Mouse (Mus musculus) limb, embryonic 10.5 days (tissue): ENCODE measurements around the gene Ttll5. TPM values are rescaled to one million over a fixed set of nuclear protein-coding genes. Genes with fewer than 3 reads are reported as not detected.

Experiments used
- DNase-seq: peaks from one replicate; pipeline ENCODE4 v3.0.0-alpha.2; 2017; ENCODE audit warnings: low spot score
- H3K27ac ChIP-seq: fragments of 300-500 bp; sonication (generic); 2 replicates; pipeline ENCODE4 v1.5.1; 2016; ENCODE audit warnings: mild to moderate bottlenecking
- H3K27me3 ChIP-seq: fragments of 300-500 bp; sonication (generic); 2 replicates; pipeline ENCODE4 v1.6.1; 2016; ENCODE audit warnings: low read depth, mild to moderate bottlenecking; ENCODE audit not compliant: poor library complexity, severe bottlenecking
- H3K36me3 ChIP-seq: fragments of 300-500 bp; sonication (generic); 2 replicates; pipeline ENCODE4 v1.6.1; 2016; ENCODE audit warnings: mild to moderate bottlenecking, moderate library complexity
- H3K4me1 ChIP-seq: fragments of 300-500 bp; sonication (generic); 2 replicates; pipeline ENCODE4 v1.6.1; 2016
- H3K4me3 ChIP-seq: fragments of 300-500 bp; sonication (generic); 2 replicates; pipeline ENCODE4 v1.5.1; 2016; ENCODE audit warnings: mild to moderate bottlenecking, moderate library complexity
- H3K9me3 ChIP-seq: fragments of 300-500 bp; sonication (generic); replicated peaks from 2 replicates; pipeline ENCODE4 v1.6.1; 2016; ENCODE audit warnings: mild to moderate bottlenecking
- WGBS: fragments of 180-500 bp; shearing (Covaris S2); methylation state at CpG from one replicate; pipeline ENCODE4 v1.1.7; 2016; 5-methylcytosine and 5-hydroxymethylcytosine counted together
- polyA plus RNA-seq: library from polyadenylated mRNA; unstranded; fragments of >200 nt; fragmentation: Nextera tagmentation; extraction: Ambion mirVana; gene quantifications from 2 replicates; pipeline ENCODE4 v1.2.1, GENCODE M21; 2016

Ttll5 gene
- polyA plus RNA-seq, 1 experiment from 2014 or later = 22.4 TPM

DNA sequence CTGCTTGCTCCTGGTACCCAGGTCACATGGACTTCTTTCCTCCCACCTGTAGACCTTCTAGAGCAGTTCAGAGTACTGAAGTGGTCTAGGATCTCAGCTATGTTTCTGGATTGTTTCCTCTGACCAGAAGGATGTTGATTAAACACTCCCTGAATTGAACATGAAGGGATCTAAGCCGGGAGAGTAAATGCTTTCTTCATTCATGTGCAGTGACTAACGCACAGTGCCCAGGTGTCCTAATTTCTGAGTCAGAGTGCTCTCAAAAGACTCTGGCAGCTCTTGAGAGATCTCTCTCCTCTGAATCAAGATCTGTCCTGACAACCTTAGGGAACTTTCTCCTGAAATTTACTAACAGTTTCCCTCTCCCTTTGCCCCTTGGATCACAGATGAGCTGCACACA lies 187.7 kb downstream of the Ttll5 start:
- WGBS = 88% methylated on average over 2 of the region's 2 CpGs
- peaks cover 19% of the 10 kb centered on the region for H3K4me1 ChIP-seq

DNA sequence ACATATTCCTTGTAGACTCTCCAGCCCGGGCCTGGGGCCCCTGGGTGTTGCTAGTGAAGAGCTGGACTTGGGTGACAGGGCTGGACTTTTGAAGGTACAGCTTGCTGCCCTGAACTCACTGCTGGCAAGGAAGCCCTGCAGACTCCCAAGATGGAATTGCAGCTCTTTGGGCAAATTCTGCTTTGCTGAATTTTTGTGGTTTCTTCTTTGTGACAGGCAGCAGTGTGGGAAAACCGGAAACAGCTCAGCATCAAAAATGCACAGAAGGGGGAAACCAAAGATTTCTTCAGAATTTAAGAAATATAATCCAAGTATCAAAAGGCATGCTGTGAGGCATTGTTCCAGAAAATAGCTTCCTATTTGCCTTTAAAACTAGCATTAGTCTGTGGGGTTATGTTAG lies 189.7 kb downstream of the Ttll5 start:
- Histone ChIP-seq H3K36me3 (peaks cover 12% of the 10 kb centered on the region; the same call in 1 of the 2 replicates), H3K27me3 (no peaks in the 10 kb centered on the region), H3K9me3 (no peaks in the 10 kb centered on the region), H3K4me1 (peaks cover 9% of the 10 kb centered on the region), H3K27ac (no peak overlapping the region), H3K4me3 (no peak overlapping the region)
- DNase-seq = no peak
- 92% methylated on average over 2 of the region's 2 CpGs for WGBS

More for the DNA sequence above, 187.7 kb downstream of the Ttll5 start:
- Histone ChIP-seq H3K4me3 (no peak overlapping the region), H3K27me3 (no peaks in the 10 kb centered on the region), H3K36me3 (peaks cover 12% of the 10 kb centered on the region; the same call in 1 of the 2 replicates), H3K9me3 (no peaks in the 10 kb centered on the region), H3K27ac (no peak overlapping the region)
- DNase-seq = no peak

DNA sequence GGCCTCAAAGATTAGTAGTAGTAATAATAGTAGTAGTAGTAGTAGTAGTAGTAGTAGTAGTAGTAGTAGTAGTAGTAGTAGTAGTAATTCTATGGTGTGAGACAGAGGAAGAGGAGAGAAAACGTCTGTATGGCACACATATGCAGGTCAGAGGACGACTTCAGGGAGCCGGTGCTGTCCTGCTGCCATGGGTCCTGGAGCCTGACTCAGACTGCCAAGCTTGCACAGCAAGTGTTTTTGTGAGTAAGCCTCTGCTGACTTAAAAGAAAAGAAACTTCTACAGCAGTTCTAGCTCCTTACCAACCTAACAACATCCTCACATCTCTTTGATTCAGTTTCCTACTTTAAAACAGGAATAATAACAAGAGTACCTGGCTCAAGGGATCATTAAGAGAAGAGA lies 190.2 kb downstream of the Ttll5 start:
- H3K9me3 ChIP-seq = no peaks in the 10 kb centered on the region
- H3K27me3 ChIP-seq = no peaks in the 10 kb centered on the region
- peaks cover 12% of the 10 kb centered on the region; the same call in 1 of the 2 replicates for H3K36me3 ChIP-seq
- no peak overlapping the region for H3K27ac ChIP-seq
- H3K4me1 ChIP-seq = peaks cover 9% of the 10 kb centered on the region
- 84% methylated on average over 3 of the region's 3 CpGs for WGBS
- H3K4me3 ChIP-seq = no peak overlapping the region
- DNase-seq = no peak

DNA sequence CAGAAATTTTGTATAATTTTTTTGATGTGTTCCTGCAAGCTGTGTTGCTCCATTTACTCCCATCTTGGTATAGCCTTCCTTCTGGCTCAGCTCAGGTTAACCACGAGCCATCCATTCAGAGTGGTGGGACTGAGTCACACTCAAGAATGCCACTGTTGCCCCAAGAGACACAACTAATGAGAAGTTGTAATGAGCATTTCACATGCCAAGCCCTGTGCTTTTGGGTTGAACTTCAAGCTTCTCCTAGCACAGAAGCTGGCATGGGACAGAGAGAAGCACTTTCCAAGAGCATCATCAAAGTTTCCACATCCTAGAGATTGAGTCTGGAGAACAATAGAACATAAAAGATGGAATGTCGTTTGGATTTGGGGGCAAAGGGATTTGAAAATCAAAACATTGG lies 190.7 kb downstream of the Ttll5 start:
- no peak overlapping the region for H3K27ac ChIP-seq
- no peaks in the 10 kb centered on the region for H3K9me3 ChIP-seq
- 83% methylated on average over 2 of the region's 2 CpGs for WGBS
- no peaks in the 10 kb centered on the region for H3K27me3 ChIP-seq
- H3K36me3 ChIP-seq = peaks cover 12% of the 10 kb centered on the region; the same call in 1 of the 2 replicates
- DNase-seq = no peak
- peaks cover 9% of the 10 kb centered on the region for H3K4me1 ChIP-seq
- no peak overlapping the region for H3K4me3 ChIP-seq

DNA sequence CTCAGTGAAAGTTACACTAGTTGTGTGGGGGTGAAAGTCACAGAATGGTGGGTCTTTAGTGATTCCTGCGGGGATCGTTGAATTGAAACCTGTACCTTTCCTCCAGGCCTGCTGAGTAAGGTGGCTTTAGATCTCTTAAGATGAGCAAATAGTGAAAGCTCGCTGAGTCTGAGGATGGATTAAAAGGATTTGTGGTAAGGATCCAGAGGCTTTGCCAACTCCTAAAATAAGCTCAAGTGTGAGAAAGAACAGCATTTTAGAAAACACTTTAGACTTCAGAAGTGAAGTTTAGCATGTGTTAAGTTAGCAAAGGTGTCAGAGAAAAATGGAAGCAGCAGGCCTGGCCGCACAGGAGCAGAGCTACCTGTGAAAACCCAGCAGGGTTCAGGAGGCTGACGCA lies 192.9 kb downstream of the Ttll5 start:
- H3K4me3 ChIP-seq = no peak overlapping the region
- 64% methylated on average over 5 of the region's 5 CpGs for WGBS
- H3K36me3 ChIP-seq = peaks cover 15% of the 10 kb centered on the region; the same call in 1 of the 2 replicates
- no peaks in the 10 kb centered on the region for H3K27me3 ChIP-seq
- no peaks in the 10 kb centered on the region for H3K9me3 ChIP-seq
- no peak for DNase-seq
- H3K4me1 ChIP-seq = peaks cover 16% of the 10 kb centered on the region
- H3K27ac ChIP-seq = no peak overlapping the region

DNA sequence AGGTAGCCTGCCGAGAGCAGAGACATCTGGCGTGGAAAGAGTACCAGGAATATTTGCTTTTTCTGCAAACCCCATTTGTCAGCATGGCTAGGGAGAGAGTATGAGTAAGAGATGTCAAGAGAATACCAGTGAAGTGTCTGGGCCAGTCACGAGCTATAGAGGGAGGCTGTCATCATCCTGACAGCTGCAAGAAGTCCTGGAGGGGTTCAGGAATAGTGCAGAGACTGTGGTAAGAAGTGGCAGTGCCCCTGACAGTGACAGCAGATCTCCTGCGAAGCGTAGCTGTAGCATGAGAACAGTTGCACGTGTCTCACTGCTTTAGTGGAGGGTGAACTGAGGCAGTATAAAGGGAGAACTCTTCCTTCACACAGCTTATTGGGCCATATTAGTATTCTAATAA lies 197.1 kb downstream of the Ttll5 start:
- Histone ChIP-seq H3K4me1 (peaks cover 40% of the 10 kb centered on the region), H3K27ac (no peak overlapping the region), H3K27me3 (no peaks in the 10 kb centered on the region), H3K36me3 (0 out of 2 replicates have a peak, but pooled peaks cover 6% of the 10 kb centered on the region), H3K9me3 (no peaks in the 10 kb centered on the region), H3K4me3 (no peak overlapping the region)
- no peak for DNase-seq
- WGBS = 86% methylated on average over 6 of the region's 6 CpGs

DNA sequence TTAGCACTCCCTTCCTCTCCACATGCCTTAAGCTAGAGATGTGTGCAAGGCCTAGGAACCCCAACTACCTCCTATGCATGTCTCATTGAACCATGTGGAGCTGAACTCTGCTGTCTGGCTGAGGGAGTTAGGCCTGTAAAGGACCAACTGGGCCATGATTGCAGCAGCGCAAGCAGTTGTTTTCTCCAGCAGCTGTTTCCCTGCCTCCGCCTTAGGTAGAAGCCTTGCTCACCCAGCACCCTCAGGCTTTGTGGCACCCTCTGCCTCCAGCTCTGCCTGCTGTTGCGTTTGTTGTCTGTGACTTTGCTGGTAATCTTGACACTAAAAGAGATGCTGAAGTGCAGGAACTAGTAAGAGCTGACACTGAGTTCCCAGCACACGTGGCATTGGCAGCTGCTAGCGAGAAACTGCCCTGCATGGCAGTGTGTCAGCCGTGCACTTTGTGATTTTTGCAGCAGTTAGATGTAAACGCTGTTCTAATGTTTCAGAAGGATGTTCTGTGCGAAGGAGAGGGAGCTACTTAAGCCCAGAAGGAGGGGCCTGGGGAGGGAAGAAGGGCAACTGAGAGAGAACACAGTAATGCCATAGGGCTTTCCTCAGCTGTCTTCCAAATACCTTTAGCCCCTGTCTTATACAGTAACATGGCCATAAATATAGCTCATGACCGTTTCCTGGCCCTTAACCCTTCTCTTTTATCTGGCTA lies 198.0 kb downstream of the Ttll5 start:
- no peak for DNase-seq
- Histone ChIP-seq H3K4me1 (peaks cover 36% of the 10 kb centered on the region), H3K9me3 (no peaks in the 10 kb centered on the region)

DNA sequence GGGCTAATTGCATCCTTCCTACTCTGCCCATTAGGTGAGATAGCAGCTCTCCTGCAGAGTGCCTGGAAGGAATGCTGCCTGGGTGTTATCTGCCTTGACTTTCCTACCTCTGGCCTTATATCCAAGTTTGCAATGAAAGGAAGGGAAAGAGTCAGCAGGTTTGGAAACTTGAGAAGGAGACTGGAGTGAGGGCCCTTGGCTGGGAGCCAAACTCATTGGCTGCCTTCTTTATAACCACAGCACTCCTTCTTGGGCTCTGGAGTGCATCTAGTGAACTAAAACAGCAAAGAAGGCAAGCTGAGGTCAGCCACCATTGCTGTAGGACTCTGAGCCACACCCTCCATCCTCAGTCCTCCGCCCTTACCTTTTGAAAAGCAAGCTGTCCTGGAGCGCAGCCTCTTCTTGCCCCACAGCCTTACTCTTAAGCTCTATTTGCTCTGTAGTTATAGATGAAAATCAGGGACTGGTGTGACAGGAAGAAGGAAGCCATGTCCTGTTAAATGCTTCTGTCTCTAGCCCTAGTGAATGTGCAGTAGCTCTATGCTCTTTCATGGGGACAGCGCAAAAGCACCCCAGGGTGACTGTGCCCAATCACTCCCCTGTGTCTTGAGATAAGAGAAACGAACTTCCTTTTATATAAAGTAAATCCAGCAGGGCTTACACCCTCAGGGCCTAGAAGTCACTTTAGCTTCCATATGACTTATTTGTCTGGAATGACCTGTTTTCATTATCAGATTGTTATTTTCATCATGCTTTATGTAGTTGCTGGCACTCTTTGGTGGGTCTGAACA lies 198.8 kb downstream of the Ttll5 start:
- peak; percentile 48 for DNase-seq
- Histone ChIP-seq H3K36me3 (0 out of 2 replicates have a peak, but pooled peaks cover 6% of the 10 kb centered on the region), H3K27me3 (no peaks in the 10 kb centered on the region), H3K4me3 (no peak overlapping the region), H3K9me3 (no peaks in the 10 kb centered on the region), H3K27ac (peak overlapping the region; percentile 72), H3K4me1 (peaks cover 36% of the 10 kb centered on the region)
- 83% methylated on average over 4 of the region's 4 CpGs for WGBS

More for the DNA sequence above, 198.0 kb downstream of the Ttll5 start:
- Histone ChIP-seq H3K36me3 (0 out of 2 replicates have a peak, but pooled peaks cover 6% of the 10 kb centered on the region), H3K27me3 (no peaks in the 10 kb centered on the region), H3K4me3 (no peak overlapping the region), H3K27ac (peak overlapping the region; percentile 72)
- 50% methylated on average over 9 of the region's 9 CpGs for WGBS

DNA sequence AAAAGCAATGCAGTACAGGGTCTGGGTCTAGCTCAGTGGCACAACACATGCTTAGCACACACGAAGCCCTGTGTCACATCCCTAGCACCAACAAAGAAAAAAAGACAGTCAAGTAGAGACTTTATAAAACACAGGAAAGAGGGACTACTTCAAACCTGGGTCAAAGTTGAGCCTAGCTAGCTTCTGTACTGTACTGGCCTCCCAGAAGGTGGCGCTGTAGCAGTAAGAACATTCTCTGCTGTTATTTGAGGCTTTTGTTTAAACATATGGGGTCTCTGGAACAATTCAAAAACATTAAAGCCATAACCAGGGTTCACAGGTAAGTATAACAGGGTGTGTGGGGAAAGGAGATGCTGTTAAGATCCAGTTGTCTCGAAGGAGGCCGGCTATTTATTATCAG lies 200.0 kb downstream of the Ttll5 start:
- DNase-seq = peak; percentile 56
- H3K27ac ChIP-seq = peak overlapping the region; percentile 70; the same call in 1 of the 2 replicates
- no peaks in the 10 kb centered on the region for H3K9me3 ChIP-seq
- H3K4me3 ChIP-seq = no peak overlapping the region
- 58% methylated on average over 4 of the region's 4 CpGs for WGBS
- peaks cover 36% of the 10 kb centered on the region for H3K4me1 ChIP-seq
- H3K36me3 ChIP-seq = 0 out of 2 replicates have a peak, but pooled peaks cover 6% of the 10 kb centered on the region
- H3K27me3 ChIP-seq = no peaks in the 10 kb centered on the region

DNA sequence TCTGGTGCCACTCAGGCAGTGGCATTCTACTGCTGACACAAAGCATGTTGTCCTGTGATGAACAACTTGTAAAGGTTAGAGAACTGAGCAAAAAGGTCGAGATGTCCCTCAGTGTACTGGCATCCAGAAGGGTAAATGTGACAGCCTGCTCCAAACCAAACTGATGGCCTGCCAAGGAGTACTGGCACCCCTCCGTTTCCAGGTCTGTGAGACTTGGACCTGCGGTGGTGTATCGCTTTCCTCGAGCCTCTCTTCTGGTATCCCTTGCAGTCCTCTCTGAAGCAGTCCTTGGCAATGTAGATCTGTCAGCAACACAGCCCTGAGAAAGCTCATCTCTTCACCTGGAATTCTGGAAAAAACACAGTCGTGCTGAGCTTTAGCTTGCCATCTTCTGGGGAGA lies 201.0 kb downstream of the Ttll5 start:
- no peaks in the 10 kb centered on the region for H3K27me3 ChIP-seq
- H3K36me3 ChIP-seq = 0 out of 2 replicates have a peak, but pooled peaks cover 3% of the 10 kb centered on the region
- DNase-seq = no peak
- H3K9me3 ChIP-seq = no peaks in the 10 kb centered on the region
- no peak overlapping the region for H3K4me3 ChIP-seq
- 91% methylated on average over 6 of the region's 6 CpGs for WGBS
- peaks cover 38% of the 10 kb centered on the region for H3K4me1 ChIP-seq
- H3K27ac ChIP-seq = no peak overlapping the region

DNA sequence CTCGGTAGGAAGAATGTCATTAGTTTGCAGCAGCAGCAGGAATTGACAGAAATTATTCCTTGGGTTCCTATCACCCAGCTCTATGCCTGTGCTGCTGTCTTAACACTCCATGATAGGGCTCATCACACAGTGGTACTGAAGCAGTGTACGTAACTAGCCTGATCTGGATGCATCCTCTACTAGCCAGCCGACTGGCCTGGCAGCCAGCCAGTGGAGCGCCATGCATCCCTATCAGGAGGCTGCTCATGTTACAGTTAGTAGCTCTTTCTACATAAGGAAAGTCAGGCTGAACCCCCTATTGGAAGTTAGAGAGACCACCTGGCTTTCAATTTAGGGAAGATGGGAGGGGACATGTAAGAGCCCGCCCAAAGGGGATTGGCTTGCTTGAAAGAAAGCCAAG lies 202.5 kb downstream of the Ttll5 start:
- DNase-seq = no peak
- Histone ChIP-seq H3K36me3 (0 out of 2 replicates have a peak, but pooled peaks cover 3% of the 10 kb centered on the region), H3K9me3 (no peaks in the 10 kb centered on the region), H3K4me1 (peaks cover 33% of the 10 kb centered on the region), H3K4me3 (no peak overlapping the region), H3K27ac (no peak overlapping the region; the same call in 1 of the 2 replicates), H3K27me3 (no peaks in the 10 kb centered on the region)
- 80% methylated on average over 5 of the region's 5 CpGs for WGBS

DNA sequence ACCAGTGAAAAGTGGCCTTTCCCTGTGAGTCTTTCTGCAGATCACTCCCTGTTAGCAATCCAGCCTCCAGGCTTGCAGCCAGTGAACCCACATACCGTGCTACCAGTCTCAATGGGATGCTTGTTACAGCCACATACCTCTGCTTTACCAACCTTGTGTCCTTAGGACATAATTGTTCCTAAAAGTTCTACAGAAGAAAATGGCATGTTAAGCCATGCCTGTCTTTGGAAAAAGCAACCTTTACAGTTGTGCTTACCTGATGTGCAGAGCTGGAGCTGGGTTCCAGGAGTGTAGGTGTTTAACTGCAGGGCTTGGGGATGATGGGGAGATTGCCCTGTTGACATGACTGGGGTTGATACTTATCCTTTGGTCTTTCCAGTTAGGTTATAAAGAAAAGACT lies 203.3 kb downstream of the Ttll5 start:
- no peak overlapping the region for H3K4me3 ChIP-seq
- no peaks in the 10 kb centered on the region for H3K9me3 ChIP-seq
- H3K4me1 ChIP-seq = peaks cover 29% of the 10 kb centered on the region
- H3K36me3 ChIP-seq = 0 out of 2 replicates have a peak, but pooled peaks cover 3% of the 10 kb centered on the region
- 89% methylated on average over 1 of the region's 1 CpGs for WGBS
- DNase-seq = no peak
- no peak overlapping the region for H3K27ac ChIP-seq
- H3K27me3 ChIP-seq = no peaks in the 10 kb centered on the region

DNA sequence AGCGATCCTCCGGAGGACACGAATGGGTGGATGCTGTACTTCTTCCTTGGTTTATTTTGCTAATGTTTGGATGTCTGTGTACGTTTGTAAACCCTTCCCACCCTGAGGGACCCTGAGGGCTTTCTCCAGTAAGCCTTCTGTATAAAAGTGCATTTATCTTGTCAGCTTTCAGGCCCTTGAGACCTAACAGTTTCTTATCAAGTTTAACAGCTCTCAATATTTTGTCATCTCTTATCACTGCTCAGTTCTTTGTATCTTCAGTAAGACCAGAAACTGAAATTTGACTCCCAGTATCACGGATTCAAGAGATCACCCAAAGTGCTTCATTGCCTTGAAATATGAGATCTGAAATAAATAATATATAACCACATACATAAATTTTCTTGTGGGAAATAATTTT lies 206.5 kb downstream of the Ttll5 start:
- Histone ChIP-seq H3K36me3 (no peaks in the 10 kb centered on the region), H3K9me3 (no peaks in the 10 kb centered on the region), H3K27me3 (no peaks in the 10 kb centered on the region), H3K4me3 (no peak overlapping the region), H3K4me1 (peaks cover 34% of the 10 kb centered on the region), H3K27ac (peak overlapping the region; percentile 10; the same call in 1 of the 2 replicates)
- no peak for DNase-seq
- WGBS = 85% methylated on average over 5 of the region's 5 CpGs
